Mouse (Mus musculus) cerebellum, postnatal 14 days (tissue): ENCODE data around the gene Txndc15.

Experiments used
- DNase-seq, 2 experiments: peaks; one replicate each; pipeline ENCODE4 v3.0.0; 2021; ENCODE audit warnings: mixed read lengths in 2 of 2

Gene Txndc15

GRCm38 (mm10) chr13:55732121-55732520 is 17.7 kb downstream of the Txndc15 start:
- DNase-seq: no peak

- no peak for DNase-seq
Measured at GRCm38 (mm10) chr13:55733628-55734502, 19.4 kb downstream of the Txndc15 start.

GRCm38 (mm10) chr13:55737885-55738284 is 23.4 kb downstream of the Txndc15 start:
- no peak for DNase-seq

- DNase-seq: no peak
Measured at GRCm38 (mm10) chr13:55742306-55742705, 27.9 kb downstream of the Txndc15 start.

DNA sequence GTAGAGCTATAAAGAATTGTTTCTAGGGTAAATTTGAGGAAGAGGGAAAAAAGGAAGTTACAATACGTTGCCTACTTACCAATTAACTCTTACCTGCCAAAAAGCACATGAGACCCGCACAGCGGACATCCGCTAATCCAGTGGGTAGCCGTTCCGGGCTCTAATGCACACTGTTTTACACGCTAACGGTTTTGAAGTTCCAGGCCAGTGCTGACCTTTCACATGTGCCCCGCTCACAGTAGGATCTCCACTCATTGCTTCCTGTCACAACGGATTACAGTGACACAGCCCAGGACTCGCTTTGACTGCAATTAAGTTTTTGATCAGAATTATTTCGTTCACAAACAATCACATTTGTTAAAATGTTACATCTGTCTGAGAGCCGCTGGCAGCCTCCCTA is 39.9 kb downstream of the Txndc15 start:
- DNase-seq: no peak

DNA sequence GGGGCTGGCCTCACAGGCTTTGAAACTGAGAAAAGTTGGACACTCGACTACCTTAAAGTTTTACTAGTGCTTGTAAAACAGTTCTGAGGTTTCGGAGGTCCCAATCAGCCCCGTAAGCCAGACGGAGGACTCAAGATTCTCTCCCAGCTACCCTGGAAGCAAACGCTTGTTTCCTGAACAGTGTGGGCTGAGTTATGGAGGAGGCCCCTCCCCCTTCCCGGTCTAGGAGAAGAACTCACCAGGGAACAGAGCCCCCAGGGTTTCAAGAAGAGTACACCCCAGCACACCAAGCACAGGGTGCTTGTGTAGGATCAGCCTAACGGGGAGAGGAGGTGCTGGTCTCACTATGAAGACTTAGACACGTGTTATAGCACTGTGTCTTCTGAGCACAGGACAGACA is 42.3 kb downstream of the Txndc15 start:
- no peak for DNase-seq

GRCm38 (mm10) chr13:55757645-55758044 is 43.2 kb downstream of the Txndc15 start:
- DNase-seq: no peak

- no peak for DNase-seq
Measured at GRCm38 (mm10) chr13:55760576-55760975, 46.1 kb downstream of the Txndc15 start.

DNA sequence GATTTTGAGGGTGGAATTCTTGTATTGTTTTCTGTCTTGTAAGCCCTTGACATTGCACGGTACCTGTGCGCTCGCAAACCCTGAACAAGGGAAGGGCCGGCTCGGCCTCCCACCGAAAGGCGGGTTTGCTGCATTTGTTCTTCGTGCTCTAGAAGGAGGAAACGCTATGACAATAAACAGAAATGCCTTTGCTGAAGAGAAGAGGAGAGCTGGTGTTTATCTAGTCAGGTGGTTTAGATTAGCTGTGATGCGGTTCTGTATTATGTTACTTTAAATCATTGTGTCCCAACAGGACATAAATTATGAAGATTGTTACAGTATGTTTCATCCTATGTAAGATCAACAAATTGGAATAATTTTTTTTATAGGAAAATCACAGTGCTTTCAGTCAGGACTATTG is 47.0 kb downstream of the Txndc15 start:
- DNase-seq: no peak

DNA sequence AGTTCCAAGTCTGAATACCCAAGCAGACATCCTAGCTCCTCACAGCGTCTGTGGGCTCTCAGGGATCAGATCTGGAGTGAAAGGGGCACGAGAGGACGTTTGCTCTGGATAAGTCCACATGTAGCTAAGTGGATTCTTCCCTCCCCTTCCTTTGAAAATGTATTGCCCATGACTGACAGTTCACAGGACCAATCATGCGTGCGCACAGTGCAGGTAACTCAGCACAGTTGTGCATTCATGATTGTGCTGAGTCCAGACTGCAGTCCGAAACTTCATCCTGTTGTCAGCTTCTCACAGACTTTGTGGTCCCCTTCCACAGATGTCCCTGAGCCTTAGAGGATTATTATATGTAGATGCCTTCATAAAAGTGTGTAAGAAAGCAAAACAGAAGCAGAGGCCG is 59.9 kb downstream of the Txndc15 start:
- no peak for DNase-seq

- DNase-seq: no peak
Measured at GRCm38 (mm10) chr13:55775056-55775455, 60.6 kb downstream of the Txndc15 start.
